Mouse (Mus musculus): Measurements from ENCODE around the gene Gpr75. TPM values are rescaled to one million over a fixed set of nuclear protein-coding genes. Genes with fewer than 3 reads are reported as not detected.

Gene Gpr75
- polyA plus RNA-seq (2012; rRNA removed): 5.7 and 7.1 TPM in 2 replicates

GRCm38 (mm10) chr11:30885171-30885871 lies at the start of gene Gpr75, which contains the start of gene Asb3:
TSS of gene Gpr75 (plus strand) at chr11:30885358.
TSS of gene Asb3 (plus strand) at chr11:30885416.
- peak; percentile 70 for DNase-seq (ENCODE audit: low read depth)
- TF ChIP-seq POLR2A (IDR thresholded peaks at IDR 0.05; ENCODE audit: borderline replicate concordance, extremely low read depth, insufficient read depth, insufficient read length, poor library complexity, severe bottlenecking): 0 out of 2 replicates have a peak, but pooled peaks have one; percentile 14
- TF ChIP-seq CTCF (IDR thresholded peaks at IDR 0.05; ENCODE audit: borderline replicate concordance, extremely low read depth, insufficient read depth, insufficient read length): no peak

GRCm38 (mm10) chr11:30838793-30839192 lies 46.4 kb upstream of the Gpr75 start:
- TF ChIP-seq CTCF (IDR thresholded peaks at IDR 0.05; ENCODE audit: borderline replicate concordance, extremely low read depth, insufficient read depth, insufficient read length) (no peak), POLR2A (IDR thresholded peaks at IDR 0.05; ENCODE audit: borderline replicate concordance, extremely low read depth, insufficient read depth, insufficient read length, poor library complexity, severe bottlenecking) (no peak)
- DNase-seq (ENCODE audit: low read depth): no peak

GRCm38 (mm10) chr11:30844355-30844754 lies 40.8 kb upstream of the Gpr75 start:
- TF ChIP-seq CTCF (IDR thresholded peaks at IDR 0.05; ENCODE audit: borderline replicate concordance, extremely low read depth, insufficient read depth, insufficient read length) (no peak), POLR2A (IDR thresholded peaks at IDR 0.05; ENCODE audit: borderline replicate concordance, extremely low read depth, insufficient read depth, insufficient read length, poor library complexity, severe bottlenecking) (no peak)
- no peak for DNase-seq (ENCODE audit: low read depth)

- DNase-seq (ENCODE audit: low read depth): no peak
- TF ChIP-seq CTCF (IDR thresholded peaks at IDR 0.05; ENCODE audit: borderline replicate concordance, extremely low read depth, insufficient read depth, insufficient read length): no peak
These were observed 12.7 kb upstream of the Gpr75 start for GRCm38 (mm10) chr11:30872425-30872824.

- no peak for DNase-seq (ENCODE audit: low read depth)
- TF ChIP-seq CTCF (IDR thresholded peaks at IDR 0.05; ENCODE audit: borderline replicate concordance, extremely low read depth, insufficient read depth, insufficient read length): no peak
- TF ChIP-seq POLR2A (IDR thresholded peaks at IDR 0.05; ENCODE audit: borderline replicate concordance, extremely low read depth, insufficient read depth, insufficient read length, poor library complexity, severe bottlenecking): no peak
These were observed 3.0 kb downstream of the Gpr75 start for GRCm38 (mm10) chr11:30888153-30888552.

- no peak for DNase-seq (ENCODE audit: low read depth)
- no peak for TF ChIP-seq POLR2A (IDR thresholded peaks at IDR 0.05; ENCODE audit: borderline replicate concordance, extremely low read depth, insufficient read depth, insufficient read length, poor library complexity, severe bottlenecking)
- no peak for TF ChIP-seq CTCF (IDR thresholded peaks at IDR 0.05; ENCODE audit: borderline replicate concordance, extremely low read depth, insufficient read depth, insufficient read length)
These were observed 11.0 kb downstream of the Gpr75 start for GRCm38 (mm10) chr11:30896201-30896600.

GRCm38 (mm10) chr11:30899312-30899711 lies 14.2 kb downstream of the Gpr75 start:
- no peak for DNase-seq (ENCODE audit: low read depth)
- TF ChIP-seq POLR2A (IDR thresholded peaks at IDR 0.05; ENCODE audit: borderline replicate concordance, extremely low read depth, insufficient read depth, insufficient read length, poor library complexity, severe bottlenecking) (no peak), CTCF (IDR thresholded peaks at IDR 0.05; ENCODE audit: borderline replicate concordance, extremely low read depth, insufficient read depth, insufficient read length) (no peak)

- TF ChIP-seq CTCF (IDR thresholded peaks at IDR 0.05; ENCODE audit: borderline replicate concordance, extremely low read depth, insufficient read depth, insufficient read length): no peak
- TF ChIP-seq POLR2A (IDR thresholded peaks at IDR 0.05; ENCODE audit: borderline replicate concordance, extremely low read depth, insufficient read depth, insufficient read length, poor library complexity, severe bottlenecking): no peak
- DNase-seq (ENCODE audit: low read depth): no peak
These were observed 27.2 kb downstream of the Gpr75 start for GRCm38 (mm10) chr11:30912311-30912710.

- TF ChIP-seq POLR2A (IDR thresholded peaks at IDR 0.05; ENCODE audit: borderline replicate concordance, extremely low read depth, insufficient read depth, insufficient read length, poor library complexity, severe bottlenecking): no peak
- TF ChIP-seq CTCF (IDR thresholded peaks at IDR 0.05; ENCODE audit: borderline replicate concordance, extremely low read depth, insufficient read depth, insufficient read length): no peak
- DNase-seq (ENCODE audit: low read depth): no peak
These were observed 35.5 kb downstream of the Gpr75 start for GRCm38 (mm10) chr11:30920641-30921040.

- no peak for TF ChIP-seq POLR2A (IDR thresholded peaks at IDR 0.05; ENCODE audit: borderline replicate concordance, extremely low read depth, insufficient read depth, insufficient read length, poor library complexity, severe bottlenecking)
- DNase-seq (ENCODE audit: low read depth): no peak
These were observed 38.1 kb downstream of the Gpr75 start for GRCm38 (mm10) chr11:30923283-30923682.

- TF ChIP-seq CTCF (IDR thresholded peaks at IDR 0.05; ENCODE audit: borderline replicate concordance, extremely low read depth, insufficient read depth, insufficient read length) (no peak), POLR2A (IDR thresholded peaks at IDR 0.05; ENCODE audit: borderline replicate concordance, extremely low read depth, insufficient read depth, insufficient read length, poor library complexity, severe bottlenecking) (no peak)
- DNase-seq (ENCODE audit: low read depth): no peak
These were observed 42.9 kb downstream of the Gpr75 start for GRCm38 (mm10) chr11:30928079-30928478.

GRCm38 (mm10) chr11:30928498-30928897 lies 43.3 kb downstream of the Gpr75 start:
- DNase-seq (ENCODE audit: low read depth): no peak
- no peak for TF ChIP-seq CTCF (IDR thresholded peaks at IDR 0.05; ENCODE audit: borderline replicate concordance, extremely low read depth, insufficient read depth, insufficient read length)
- TF ChIP-seq POLR2A (IDR thresholded peaks at IDR 0.05; ENCODE audit: borderline replicate concordance, extremely low read depth, insufficient read depth, insufficient read length, poor library complexity, severe bottlenecking): no peak

Other genes starting within 250 kb of the Gpr75 start
- 6.0 and 8.1 TPM in 2 replicates for gene Acyp2, start 235.8 kb upstream of the Gpr75 start, polyA plus RNA-seq (2012; rRNA removed)
- gene Psme4, start 113.6 kb upstream of the Gpr75 start, polyA plus RNA-seq (2012; rRNA removed): 47.5 and 50.8 TPM in 2 replicates
- 11.4 and 14.2 TPM in 2 replicates for gene Asb3, start 58 bp downstream of the Gpr75 start, polyA plus RNA-seq (2012; rRNA removed)
- 21.5 and 22.8 TPM in 2 replicates for gene Erlec1, start 69.0 kb downstream of the Gpr75 start, polyA plus RNA-seq (2012; rRNA removed)
- 9.0 and 9.6 TPM in 2 replicates for gene Chac2, start 101.0 kb downstream of the Gpr75 start, polyA plus RNA-seq (2012; rRNA removed)